Mouse (Mus musculus): ENCODE data around the gene Lat. TPM values are rescaled to one million over a fixed set of nuclear protein-coding genes. Genes with fewer than 3 reads are reported as not detected.
"Not testable (repeated sequence)": the region's sequence is repeated elsewhere in the genome, so short reads cannot be mapped to it uniquely, and the experiment has no call there.

The Lat gene
- 4.5 and 10.9 TPM in 2 replicates for polyA plus RNA-seq (2015; fragmentation: Nextera tagmentation; extraction: Ambion mirVana)

DNA sequence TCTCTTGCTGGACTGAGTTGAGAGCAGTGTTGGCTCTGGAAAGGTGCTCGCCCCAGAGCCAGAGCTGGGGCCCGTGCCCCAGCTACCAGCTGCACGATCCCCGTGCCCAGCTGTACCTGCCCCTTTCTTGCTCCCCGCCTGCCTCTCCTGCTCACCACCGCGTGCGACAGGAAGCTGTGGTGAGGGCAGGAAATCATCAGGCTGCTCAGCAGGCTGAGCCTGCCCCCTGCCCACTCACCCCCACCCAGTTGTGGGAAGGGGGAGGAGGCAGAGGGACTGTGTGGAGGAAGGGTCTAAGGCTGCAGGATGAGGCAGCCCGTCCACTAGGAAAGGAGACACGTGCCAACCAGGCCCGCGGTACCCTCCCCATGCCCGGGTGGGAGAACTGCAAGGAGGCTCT, at the start of gene Lat:
Gene Lat, minus strand, starts transcription at position 178 of the 400 bp plus-strand sequence.
- Histone ChIP-seq H3K4me1 (replicated peaks; ENCODE audit: control insufficient read depth, insufficient read depth, low read length) (no peaks in the 10 kb centered on the region), H3K27me3 (ENCODE audit: control insufficient read depth, insufficient read depth, low read depth, low read length) (no peaks in the 10 kb centered on the region), H3K9ac (ENCODE audit: low read length) (no peak within 1 kb of the TSS), H3K27ac (ENCODE audit: low read length) (no peak within 1 kb of the TSS), H3K9me3 (ENCODE audit: control insufficient read depth, low read length) (no peaks in the 10 kb centered on the region), H3K4me3 (ENCODE audit: low read length) (no peak within 1 kb of the TSS), H3K4me2 (ENCODE audit: low read depth, low read length) (no peak within 1 kb of the TSS), H3K36me3 (ENCODE audit: control insufficient read depth, insufficient read depth, low read length) (peaks cover 9% of the 10 kb centered on the region; the same call in 1 of the 2 replicates)
- 58% methylated on average over 12 of the region's 13 CpGs for WGBS
- peak; percentile 49; the same call in 1 of the 2 replicates for ATAC-seq (ENCODE audit: low read depth)

GRCm38 (mm10) chr7:126418496-126418895, 49.1 kb upstream of the Lat start:
- no peak overlapping the region for H3K4me2 ChIP-seq (ENCODE audit: low read depth, low read length)
- H3K4me3 ChIP-seq (ENCODE audit: low read length): no peak overlapping the region
- 36% methylated on average over 3 of the region's 3 CpGs for WGBS
- no peaks in the 10 kb centered on the region for H3K36me3 ChIP-seq (ENCODE audit: control insufficient read depth, insufficient read depth, low read length)
- no peak overlapping the region for H3K27ac ChIP-seq (ENCODE audit: low read length)
- no peak overlapping the region for H3K9ac ChIP-seq (ENCODE audit: low read length)
- H3K4me1 ChIP-seq (replicated peaks; ENCODE audit: control insufficient read depth, insufficient read depth, low read length): no peaks in the 10 kb centered on the region
- ATAC-seq (ENCODE audit: low read depth): no peak
- no peaks in the 10 kb centered on the region for H3K27me3 ChIP-seq (ENCODE audit: control insufficient read depth, insufficient read depth, low read depth, low read length)
- no peaks in the 10 kb centered on the region for H3K9me3 ChIP-seq (ENCODE audit: control insufficient read depth, low read length)

- no peak for ATAC-seq (ENCODE audit: low read depth)
- Histone ChIP-seq H3K27me3 (ENCODE audit: control insufficient read depth, insufficient read depth, low read depth, low read length) (no peaks in the 10 kb centered on the region), H3K36me3 (ENCODE audit: control insufficient read depth, insufficient read depth, low read length) (no peaks in the 10 kb centered on the region), H3K4me1 (replicated peaks; ENCODE audit: control insufficient read depth, insufficient read depth, low read length) (no peaks in the 10 kb centered on the region), H3K4me3 (ENCODE audit: low read length) (no peak overlapping the region), H3K4me2 (ENCODE audit: low read depth, low read length) (no peak overlapping the region), H3K9me3 (ENCODE audit: control insufficient read depth, low read length) (no peaks in the 10 kb centered on the region), H3K27ac (ENCODE audit: low read length) (no peak overlapping the region), H3K9ac (ENCODE audit: low read length) (no peak overlapping the region)
- 87% methylated on average over 4 of the region's 4 CpGs for WGBS
These were observed 48.2 kb upstream of the Lat start for GRCm38 (mm10) chr7:126417606-126418005.

DNA sequence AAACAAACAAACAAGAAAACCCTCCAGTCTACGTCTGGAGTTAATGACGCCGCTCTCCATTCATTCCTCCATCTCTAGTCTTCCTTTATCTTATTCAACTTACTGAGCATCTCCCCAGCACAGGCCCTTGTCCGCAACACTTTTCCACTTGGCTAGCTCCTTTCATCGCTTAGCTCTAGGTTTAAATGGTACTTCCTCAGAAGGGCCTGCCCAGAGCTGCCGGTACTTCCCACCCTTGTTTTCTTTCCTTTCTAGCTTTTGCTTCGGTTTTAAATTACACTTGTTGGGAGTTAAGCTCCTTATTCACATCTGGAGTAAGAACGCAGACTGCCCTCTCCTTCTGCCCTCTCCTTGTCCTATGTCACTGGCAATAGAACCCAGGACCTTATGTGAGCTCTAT, 47.7 kb upstream of the Lat start:
- H3K9ac ChIP-seq (ENCODE audit: low read length): no peak overlapping the region
- H3K4me2 ChIP-seq (ENCODE audit: low read depth, low read length): no peak overlapping the region
- no peak overlapping the region for H3K27ac ChIP-seq (ENCODE audit: low read length)
- no peaks in the 10 kb centered on the region for H3K4me1 ChIP-seq (replicated peaks; ENCODE audit: control insufficient read depth, insufficient read depth, low read length)
- no peaks in the 10 kb centered on the region for H3K36me3 ChIP-seq (ENCODE audit: control insufficient read depth, insufficient read depth, low read length)
- H3K4me3 ChIP-seq (ENCODE audit: low read length): no peak overlapping the region
- no peaks in the 10 kb centered on the region for H3K27me3 ChIP-seq (ENCODE audit: control insufficient read depth, insufficient read depth, low read depth, low read length)
- ATAC-seq (ENCODE audit: low read depth): no peak
- no peaks in the 10 kb centered on the region for H3K9me3 ChIP-seq (ENCODE audit: control insufficient read depth, low read length)
- 65% methylated on average over 8 of the region's 8 CpGs for WGBS

- H3K36me3 ChIP-seq (ENCODE audit: control insufficient read depth, insufficient read depth, low read length): no peaks in the 10 kb centered on the region
- H3K4me2 ChIP-seq (ENCODE audit: low read depth, low read length): no peak overlapping the region
- H3K9me3 ChIP-seq (ENCODE audit: control insufficient read depth, low read length): no peaks in the 10 kb centered on the region
- no peak for ATAC-seq (ENCODE audit: low read depth)
- 53% methylated on average over 2 of the region's 2 CpGs for WGBS
- no peak overlapping the region for H3K9ac ChIP-seq (ENCODE audit: low read length)
- H3K4me1 ChIP-seq (replicated peaks; ENCODE audit: control insufficient read depth, insufficient read depth, low read length): no peaks in the 10 kb centered on the region
- no peaks in the 10 kb centered on the region for H3K27me3 ChIP-seq (ENCODE audit: control insufficient read depth, insufficient read depth, low read depth, low read length)
- no peak overlapping the region for H3K4me3 ChIP-seq (ENCODE audit: low read length)
- no peak overlapping the region for H3K27ac ChIP-seq (ENCODE audit: low read length)
These were observed 47.2 kb upstream of the Lat start for GRCm38 (mm10) chr7:126416615-126417014.

GRCm38 (mm10) chr7:126414725-126415124, 45.4 kb upstream of the Lat start, which contains the start of gene Cd19:
Gene Cd19, minus strand, starts transcription at chr7:126414889.
- Histone ChIP-seq H3K9ac (ENCODE audit: low read length) (no peak within 1 kb of the TSS), H3K36me3 (ENCODE audit: control insufficient read depth, insufficient read depth, low read length) (no peaks in the 10 kb centered on the region), H3K27ac (ENCODE audit: low read length) (no peak within 1 kb of the TSS), H3K4me2 (ENCODE audit: low read depth, low read length) (no peak within 1 kb of the TSS), H3K4me1 (replicated peaks; ENCODE audit: control insufficient read depth, insufficient read depth, low read length) (no peaks in the 10 kb centered on the region), H3K27me3 (ENCODE audit: control insufficient read depth, insufficient read depth, low read depth, low read length) (no peaks in the 10 kb centered on the region), H3K4me3 (ENCODE audit: low read length) (no peak within 1 kb of the TSS), H3K9me3 (ENCODE audit: control insufficient read depth, low read length) (no peaks in the 10 kb centered on the region)
- WGBS: 82% methylated on average over 6 of the region's 6 CpGs
- no peak for ATAC-seq (ENCODE audit: low read depth)

DNA sequence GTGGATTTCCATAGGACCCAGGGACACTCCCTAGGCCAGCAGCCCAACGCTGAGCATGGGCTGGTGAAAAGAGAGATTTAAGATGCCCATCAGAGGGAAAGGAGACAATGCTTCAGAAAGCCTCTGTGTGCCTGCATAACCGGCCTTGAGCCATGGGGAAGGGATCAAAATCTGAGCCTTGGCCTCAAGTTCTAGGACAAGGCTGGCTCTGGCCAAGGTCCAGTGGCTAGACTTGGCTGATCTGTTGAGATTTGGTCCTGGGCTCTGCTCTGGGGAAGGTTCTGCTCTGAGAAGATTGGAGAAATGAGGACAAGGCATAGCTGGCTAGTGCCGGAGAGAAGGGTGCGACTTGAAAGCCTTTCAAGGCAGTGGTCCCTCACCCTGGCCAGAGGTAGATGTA, 41.7 kb upstream of the Lat start:
- no peak overlapping the region for H3K27ac ChIP-seq (ENCODE audit: low read length)
- H3K4me1 ChIP-seq (replicated peaks; ENCODE audit: control insufficient read depth, insufficient read depth, low read length): no peaks in the 10 kb centered on the region
- ATAC-seq (ENCODE audit: low read depth): no peak
- no peak overlapping the region for H3K9ac ChIP-seq (ENCODE audit: low read length)
- H3K9me3 ChIP-seq (ENCODE audit: control insufficient read depth, low read length): no peaks in the 10 kb centered on the region
- H3K4me2 ChIP-seq (ENCODE audit: low read depth, low read length): no peak overlapping the region
- H3K27me3 ChIP-seq (ENCODE audit: control insufficient read depth, insufficient read depth, low read depth, low read length): no peaks in the 10 kb centered on the region
- H3K4me3 ChIP-seq (ENCODE audit: low read length): no peak overlapping the region
- 95% methylated on average over 4 of the region's 4 CpGs for WGBS
- H3K36me3 ChIP-seq (ENCODE audit: control insufficient read depth, insufficient read depth, low read length): no peaks in the 10 kb centered on the region

GRCm38 (mm10) chr7:126408686-126409085, 39.3 kb upstream of the Lat start:
- WGBS: 78% methylated on average over 2 of the region's 2 CpGs
- ATAC-seq (ENCODE audit: low read depth): no peak
- no peaks in the 10 kb centered on the region for H3K36me3 ChIP-seq (ENCODE audit: control insufficient read depth, insufficient read depth, low read length)
- H3K9ac ChIP-seq (ENCODE audit: low read length): no peak overlapping the region
- H3K4me2 ChIP-seq (ENCODE audit: low read depth, low read length): no peak overlapping the region
- no peak overlapping the region for H3K27ac ChIP-seq (ENCODE audit: low read length)
- no peaks in the 10 kb centered on the region for H3K27me3 ChIP-seq (ENCODE audit: control insufficient read depth, insufficient read depth, low read depth, low read length)
- no peaks in the 10 kb centered on the region for H3K9me3 ChIP-seq (ENCODE audit: control insufficient read depth, low read length)
- no peak overlapping the region for H3K4me3 ChIP-seq (ENCODE audit: low read length)
- H3K4me1 ChIP-seq (replicated peaks; ENCODE audit: control insufficient read depth, insufficient read depth, low read length): no peaks in the 10 kb centered on the region

DNA sequence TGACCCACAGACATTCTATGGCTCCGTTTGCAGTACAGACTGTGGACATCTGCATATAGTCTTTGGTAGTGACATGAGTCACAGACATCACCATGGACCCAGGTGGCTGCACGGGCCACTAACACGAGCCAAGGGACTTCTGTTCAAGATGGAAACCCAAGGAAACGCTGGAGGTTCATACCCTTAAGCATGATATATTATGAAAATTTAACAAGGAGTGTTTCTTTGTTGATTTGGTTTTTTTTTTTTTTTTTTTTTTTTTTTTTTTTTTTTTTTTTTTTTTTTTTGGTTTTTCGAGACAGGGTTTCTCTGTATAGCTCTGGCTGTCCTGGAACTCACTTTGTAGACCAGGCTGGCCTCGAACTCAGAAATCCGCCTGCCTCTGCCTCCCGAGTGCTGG, 33.1 kb upstream of the Lat start:
- H3K4me2 ChIP-seq (ENCODE audit: low read depth, low read length); H3K9me3 ChIP-seq (ENCODE audit: control insufficient read depth, low read length); H3K4me3 ChIP-seq (ENCODE audit: low read length); ATAC-seq (ENCODE audit: low read depth); H3K36me3 ChIP-seq (ENCODE audit: control insufficient read depth, insufficient read depth, low read length); H3K27me3 ChIP-seq (ENCODE audit: control insufficient read depth, insufficient read depth, low read depth, low read length); H3K27ac ChIP-seq (ENCODE audit: low read length); H3K9ac ChIP-seq (ENCODE audit: low read length); H3K4me1 ChIP-seq (replicated peaks; ENCODE audit: control insufficient read depth, insufficient read depth, low read length): not testable (repeated sequence)
- 71% methylated on average over 7 of the region's 8 CpGs for WGBS

DNA sequence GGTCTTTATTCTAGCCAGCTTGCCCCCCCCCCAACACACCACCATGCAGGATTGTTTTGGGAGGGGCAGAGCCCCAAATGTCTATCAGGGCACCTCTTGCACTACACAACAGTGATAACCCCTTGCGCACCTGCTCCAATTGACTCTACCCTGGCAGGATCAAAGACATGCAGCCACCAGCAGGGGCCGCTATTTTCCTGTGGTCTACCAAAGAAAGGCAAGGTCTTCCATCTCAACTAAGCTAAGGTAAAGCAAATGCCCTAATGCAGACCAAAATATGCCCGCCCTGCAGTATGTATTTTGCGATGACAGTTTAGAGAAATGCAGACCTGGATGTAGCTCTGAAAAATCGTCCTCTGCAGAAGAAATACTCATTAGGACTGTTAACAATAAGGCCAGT, 30.2 kb upstream of the Lat start:
- no peak overlapping the region for H3K4me3 ChIP-seq (ENCODE audit: low read length)
- ATAC-seq (ENCODE audit: low read depth): no peak

More for the DNA sequence above, 30.2 kb upstream of the Lat start:
- H3K9me3 ChIP-seq (ENCODE audit: control insufficient read depth, low read length): no peaks in the 10 kb centered on the region
- H3K27ac ChIP-seq (ENCODE audit: low read length): no peak overlapping the region
- no peaks in the 10 kb centered on the region for H3K27me3 ChIP-seq (ENCODE audit: control insufficient read depth, insufficient read depth, low read depth, low read length)
- 6% methylated on average over 5 of the region's 5 CpGs for WGBS
- no peak overlapping the region for H3K4me2 ChIP-seq (ENCODE audit: low read depth, low read length)
- peaks cover 8% of the 10 kb centered on the region for H3K4me1 ChIP-seq (replicated peaks; ENCODE audit: control insufficient read depth, insufficient read depth, low read length)
- no peaks in the 10 kb centered on the region for H3K36me3 ChIP-seq (ENCODE audit: control insufficient read depth, insufficient read depth, low read length)
- no peak overlapping the region for H3K9ac ChIP-seq (ENCODE audit: low read length)

All from lung, embryonic 16.5 days (tissue).